ENCODE assay signal across 8 mouse cellular contexts in the genomic region with DNA sequence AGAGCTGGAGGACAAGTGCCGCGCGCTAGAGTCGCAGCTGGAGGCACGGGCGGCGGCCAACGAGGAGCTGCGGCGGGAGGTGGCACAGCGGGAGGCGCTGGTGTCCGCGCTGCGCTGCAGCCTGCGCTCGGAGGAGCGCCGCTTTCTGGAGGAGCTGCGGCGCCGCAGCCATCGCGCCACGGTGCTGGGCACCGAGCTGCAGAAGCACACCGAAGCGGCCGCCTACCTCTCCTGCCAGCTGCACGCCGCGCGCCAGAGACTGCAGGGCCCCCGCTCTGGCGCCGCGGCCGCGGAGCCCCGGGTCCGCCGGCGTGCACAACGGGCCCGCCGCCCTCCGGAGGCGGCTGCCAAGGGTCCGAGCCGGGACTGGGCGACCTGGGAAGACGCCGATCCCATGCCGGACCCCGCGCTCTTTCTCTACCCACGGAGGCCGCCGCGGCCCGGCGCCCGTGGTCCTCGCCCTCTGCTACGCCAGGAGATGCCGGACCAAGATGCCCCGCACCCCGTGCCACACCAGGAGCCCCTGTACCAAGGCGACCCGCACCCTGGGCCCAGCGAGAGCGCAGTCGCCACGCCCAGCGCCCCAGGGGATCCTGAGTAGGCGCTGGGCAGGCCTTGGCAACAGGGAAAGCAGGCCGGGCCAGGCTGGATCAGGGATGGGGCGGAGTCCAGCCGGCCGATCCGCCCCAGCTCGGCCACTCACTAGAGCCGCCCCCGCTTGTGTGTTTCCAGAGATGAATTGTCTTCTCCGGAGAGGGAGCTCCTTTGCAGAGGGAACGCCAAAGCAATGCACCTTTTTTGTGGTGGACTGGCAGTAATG. TPM values are rescaled to one million over a fixed set of nuclear protein-coding genes. Genes with fewer than 3 reads are reported as not detected.
DNase-seq lines count a peak whose midpoint lies in the region; ATAC-seq lines count a peak whose summit lies in the region.

No protein-coding gene starts in this region.

- peak overlapping the region; percentile 80 for H3K4me3 ChIP-seq in intestine, embryonic 16.5 days (ENCODE audit: low read length)
- H3K4me3 ChIP-seq in limb, embryonic 13.5 days: peak overlapping the region; percentile 77
- peak overlapping the region; percentile 62 for H3K4me3 ChIP-seq in midbrain, embryonic 14.5 days (replicated peaks; ENCODE audit: low read depth, low read length)

- ATAC-seq in intestine, embryonic 16.5 days: peak; percentile 94
- peak; percentile 91 for ATAC-seq in limb, embryonic 13.5 days (ENCODE audit: low FRiP score, low read depth)
- ATAC-seq in midbrain, embryonic 14.5 days (ENCODE audit: low FRiP score, low TSS enrichment): peak; percentile 86

- peak overlapping the region; percentile 90 for H3K27ac ChIP-seq in intestine, embryonic 16.5 days (ENCODE audit: low read length)
- peak overlapping the region; percentile 85 for H3K27ac ChIP-seq in limb, embryonic 13.5 days
- peak overlapping the region; percentile 96 for H3K27ac ChIP-seq in midbrain, embryonic 14.5 days (replicated peaks; ENCODE audit: low read depth, low read length)

- H3K4me2 ChIP-seq in intestine, embryonic 16.5 days (ENCODE audit: low read depth, low read length): peak overlapping the region; percentile 81
- H3K4me2 ChIP-seq in limb, embryonic 13.5 days (replicated peaks): peak overlapping the region; percentile 81
- H3K4me2 ChIP-seq in midbrain, embryonic 14.5 days (ENCODE audit: low read length): peak overlapping the region; percentile 86

- H3K36me3 ChIP-seq in intestine, embryonic 16.5 days (ENCODE audit: control insufficient read depth, insufficient read depth, low read length): no peaks in the 10 kb centered on the region
- no peaks in the 10 kb centered on the region for H3K36me3 ChIP-seq in limb, embryonic 13.5 days
- no peaks in the 10 kb centered on the region for H3K36me3 ChIP-seq in midbrain, embryonic 14.5 days (ENCODE audit: control insufficient read depth, insufficient read depth, low read length)

- H3K4me1 ChIP-seq in intestine, embryonic 16.5 days (ENCODE audit: control insufficient read depth, insufficient read depth, low read length): peaks cover 18% of the 10 kb centered on the region
- H3K4me1 ChIP-seq in limb, embryonic 13.5 days: peaks cover 16% of the 10 kb centered on the region
- peaks cover 14% of the 10 kb centered on the region for H3K4me1 ChIP-seq in midbrain, embryonic 14.5 days (ENCODE audit: control insufficient read depth, insufficient read depth, low read length)

- WGBS in intestine, embryonic 16.5 days: under 1% methylated on average over 82 of the region's 86 CpGs
- under 1% methylated on average over 79 of the region's 86 CpGs for WGBS in limb, embryonic 13.5 days
- under 1% methylated on average over 76 of the region's 86 CpGs for WGBS in midbrain, embryonic 14.5 days

- DNase-seq in 3134 (ENCODE audit: extremely low read depth, insufficient read length, low spot score): peak; percentile 94
- peak; percentile 93 for DNase-seq in adrenal gland, adult 2 months
- peak; percentile 51 for DNase-seq in embryo, embryonic 11.5 days (ENCODE audit: low read depth, low spot score)
- peak; percentile 60 to 78 for DNase-seq in gastrocnemius, postnatal 4 days (ENCODE audit: low spot score in 2 of 2)
- peak; percentile 90 for DNase-seq in midbrain, embryonic 14.5 days
- DNase-seq in spleen, postnatal 36 days (ENCODE audit: low spot score in 2 of 2): peak; percentile 37 to 53

- peak overlapping the region; percentile 81 for H3K9ac ChIP-seq in intestine, embryonic 16.5 days (ENCODE audit: low read depth, low read length)
- peak overlapping the region; percentile 88 for H3K9ac ChIP-seq in limb, embryonic 13.5 days
- H3K9ac ChIP-seq in midbrain, embryonic 14.5 days (replicated peaks; ENCODE audit: low read length): peak overlapping the region; percentile 92

- no peaks in the 10 kb centered on the region for H3K27me3 ChIP-seq in intestine, embryonic 16.5 days (replicated peaks; ENCODE audit: control insufficient read depth, insufficient read depth, low read length)
- peaks cover 22% of the 10 kb centered on the region for H3K27me3 ChIP-seq in limb, embryonic 13.5 days
- 0 out of 2 replicates have a peak, but pooled peaks cover 4% of the 10 kb centered on the region for H3K27me3 ChIP-seq in midbrain, embryonic 14.5 days (ENCODE audit: control insufficient read depth, insufficient read depth, low read length)

- H3K9me3 ChIP-seq in intestine, embryonic 16.5 days (ENCODE audit: control insufficient read depth, low read length): no peaks in the 10 kb centered on the region
- no peaks in the 10 kb centered on the region for H3K9me3 ChIP-seq in limb, embryonic 13.5 days
- no peaks in the 10 kb centered on the region for H3K9me3 ChIP-seq in midbrain, embryonic 14.5 days (ENCODE audit: control insufficient read depth, low read length)

RNA-seq across cellular contexts. Expression of gene Cluh, which starts 11.1 kb away (rescaled TPM):
- total RNA-seq in adrenal gland, adult 2 months (2021): 100 to 1,000 TPM; 190 to 247 TPM
- polyA plus RNA-seq in adrenal gland, adult 2 months (2012; rRNA removed): 134 and 163 TPM in 2 replicates
- total RNA-seq in gastrocnemius, postnatal 4 days (2021): 100 to 1,000 TPM in 1 of 2 experiments, 10 to 100 TPM in 1; 95.9 to 101 TPM
- 57.0 and 66.0 TPM in 2 replicates for polyA plus RNA-seq in intestine, embryonic 16.5 days (2015; fragmentation: Nextera tagmentation; extraction: Ambion mirVana)
- polyA plus RNA-seq in limb, embryonic 13.5 days (2015; fragmentation: Nextera tagmentation; extraction: Ambion mirVana): 19.9 and 21.4 TPM in 2 replicates
- 13.7 and 14.4 TPM in 2 replicates for polyA plus RNA-seq in midbrain, embryonic 14.5 days (2014; fragmentation: Nextera tagmentation; extraction: Ambion mirVana)

RNA-seq across cellular contexts. Expression of gene Ccdc92b, which starts 18.8 kb away (rescaled TPM):
- total RNA-seq in adrenal gland, adult 2 months (2021): 1 to 10 TPM; 2.0 to 3.6 TPM
- polyA plus RNA-seq in adrenal gland, adult 2 months (2012; rRNA removed): 2.4 and 4.0 TPM in 2 replicates
- under 1 TPM; 0.41 to 0.49 TPM for total RNA-seq in gastrocnemius, postnatal 4 days (2021)
- 0.29 and 0.53 TPM in 2 replicates for polyA plus RNA-seq in intestine, embryonic 16.5 days (2015; fragmentation: Nextera tagmentation; extraction: Ambion mirVana)
- polyA plus RNA-seq in limb, embryonic 13.5 days (2015; fragmentation: Nextera tagmentation; extraction: Ambion mirVana): 0.33 and 0.37 TPM in 2 replicates
- polyA plus RNA-seq in midbrain, embryonic 14.5 days (2014; fragmentation: Nextera tagmentation; extraction: Ambion mirVana): 3.8 and 4.2 TPM in 2 replicates

RNA-seq across cellular contexts. Expression of gene Rap1gap2, which starts 27.5 kb away (rescaled TPM):
- total RNA-seq in adrenal gland, adult 2 months (2021): 10 to 100 TPM in 1 of 2 experiments, 1 to 10 TPM in 1; 6.1 to 12.9 TPM
- 4.8 and 5.1 TPM in 2 replicates for polyA plus RNA-seq in adrenal gland, adult 2 months (2012; rRNA removed)
- total RNA-seq in gastrocnemius, postnatal 4 days (2021): 10 to 100 TPM; 16.9 to 18.0 TPM
- 8.4 and 10.5 TPM in 2 replicates for polyA plus RNA-seq in intestine, embryonic 16.5 days (2015; fragmentation: Nextera tagmentation; extraction: Ambion mirVana)
- 1.0 and 1.2 TPM in 2 replicates for polyA plus RNA-seq in limb, embryonic 13.5 days (2015; fragmentation: Nextera tagmentation; extraction: Ambion mirVana)
- polyA plus RNA-seq in midbrain, embryonic 14.5 days (2014; fragmentation: Nextera tagmentation; extraction: Ambion mirVana): 9.2 and 10.6 TPM in 2 replicates

Comparison
In these comparisons a context has a peak if more than half of its experiments do, and no peak if none do; other contexts are left out.
1. Peak in every context shown above with its lines: DNase-seq, ATAC-seq, H3K4me3 ChIP-seq and H3K27ac ChIP-seq.